Mouse (Mus musculus) forebrain, postnatal 0 days (tissue): Measurements from ENCODE around the gene Chmp4b. TPM values are rescaled to one million over a fixed set of nuclear protein-coding genes. Genes with fewer than 3 reads are reported as not detected.

ENCODE experiments used
- ATAC-seq: fragments of 200-750 bp; cut with Nextera tagmentation; 2 replicates; pipeline ENCODE4 v1.8.0; 2017; ENCODE audit warnings: mild to moderate bottlenecking, moderate library complexity
- DNase-seq: peaks from one replicate; pipeline ENCODE4 v3.0.0-alpha.2; 2015
- H3K27ac ChIP-seq: fragments of 300-500 bp; sonication (generic); 2 replicates; pipeline ENCODE4 v1.5.1; 2014; ENCODE audit warnings: low read depth, mild to moderate bottlenecking, antibody characterized with exemption, low read length, moderate library complexity, mixed read lengths
- H3K27me3 ChIP-seq: fragments of 300-500 bp; sonication (generic); 2 replicates; pipeline ENCODE4 v1.6.1; 2014; ENCODE audit warnings: mild to moderate bottlenecking, low read length, mixed read lengths; ENCODE audit not compliant: insufficient read depth
- H3K36me3 ChIP-seq: fragments of 300-500 bp; sonication (generic); 2 replicates; pipeline ENCODE4 v1.6.1; 2014; ENCODE audit warnings: mild to moderate bottlenecking, moderate library complexity; ENCODE audit not compliant: insufficient read depth
- H3K4me1 ChIP-seq: fragments of 300-500 bp; sonication (generic); 2 replicates; pipeline ENCODE4 v1.6.1; 2014; ENCODE audit warnings: antibody characterized with exemption; ENCODE audit not compliant: insufficient read depth
- H3K4me2 ChIP-seq: fragments of 300-500 bp; sonication (generic); 2 replicates; pipeline ENCODE4 v1.6.1; 2014; ENCODE audit warnings: low read depth, mild to moderate bottlenecking, moderate library complexity
- H3K4me3 ChIP-seq: fragments of 300-500 bp; sonication (generic); 2 replicates; pipeline ENCODE4 v1.5.1; 2014; ENCODE audit warnings: low read depth, low read length, mixed read lengths
- H3K9ac ChIP-seq: fragments of 300-500 bp; sonication (generic); 2 replicates; pipeline ENCODE4 v1.6.1; 2014; ENCODE audit warnings: mild to moderate bottlenecking
- H3K9me3 ChIP-seq: fragments of 300-500 bp; sonication (generic); 2 replicates; pipeline ENCODE4 v1.6.1; 2016; ENCODE audit warnings: low read length
- CTCF ChIP-seq: sonication (generic); IDR thresholded peaks from 2 replicates; pipeline ENCODE4 v1.5.1; 2016; ENCODE audit warnings: antibody characterized with exemption, control low read depth, low read depth
- WGBS: fragments of 180-500 bp; shearing (Covaris S2); extraction: QIAGEN DNeasy Blood & Tissue Kit; methylation state at CpG from one replicate; pipeline ENCODE4 v1.1.7; 2014; 5-methylcytosine and 5-hydroxymethylcytosine counted together
- polyA plus RNA-seq: library from polyadenylated mRNA; unstranded; fragments of >200 nt; fragmentation: Nextera tagmentation; extraction: Ambion mirVana; gene quantifications from 2 replicates; pipeline ENCODE4 v1.2.1, GENCODE M21; 2015
- total RNA-seq: library from RNA; depleted of rRNA; stranded (reverse); fragments of >200 nt; gene quantifications from 2 replicates; pipeline ENCODE4 v1.2.3, GENCODE M21; 2014

Chmp4b gene
- total and polyA plus RNA-seq, 2 experiments from 2014 or later, result 29.4 to 176 TPM

- H3K27me3 ChIP-seq, result no peaks in the 10 kb centered on the region
- no peaks in the 10 kb centered on the region for H3K9me3 ChIP-seq
- ATAC-seq (no peak), DNase-seq (peak; percentile 38)
- H3K4me2 ChIP-seq, result no peak overlapping the region
- H3K36me3 ChIP-seq, result no peaks in the 10 kb centered on the region; the same call in 1 of the 2 replicates
- no peak overlapping the region for H3K27ac ChIP-seq
- 57% methylated on average over 6 of the region's 6 CpGs for WGBS
- H3K4me1 ChIP-seq, result peaks cover 13% of the 10 kb centered on the region
- no peak for TF ChIP-seq CTCF
- no peak overlapping the region for H3K9ac ChIP-seq
- no peak overlapping the region for H3K4me3 ChIP-seq
Measured at GRCm38 (mm10) chr2:154680941-154681340, 29.4 kb downstream of the Chmp4b start.

- Histone ChIP-seq H3K4me1 (peaks cover 6% of the 10 kb centered on the region; the same call in 1 of the 2 replicates), H3K9me3 (no peaks in the 10 kb centered on the region), H3K4me2 (no peak overlapping the region), H3K27ac (peak overlapping the region; percentile 36; the same call in 1 of the 2 replicates), H3K36me3 (no peaks in the 10 kb centered on the region; the same call in 1 of the 2 replicates), H3K27me3 (no peaks in the 10 kb centered on the region), H3K9ac (no peak overlapping the region), H3K4me3 (no peak overlapping the region)
- WGBS, result 5% methylated on average over 1 of the region's 1 CpGs
- DNase-seq (no peak), ATAC-seq (peak; percentile 21; the same call in 1 of the 2 replicates)
- no peak for TF ChIP-seq CTCF
Measured at GRCm38 (mm10) chr2:154682712-154683111, 31.2 kb downstream of the Chmp4b start.

GRCm38 (mm10) chr2:154684901-154685470 lies 33.5 kb downstream of the Chmp4b start:
- H3K4me1 ChIP-seq, result 0 out of 2 replicates have a peak, but pooled peaks cover 6% of the 10 kb centered on the region
- no peak overlapping the region for H3K27ac ChIP-seq
- WGBS, result 85% methylated on average over 7 of the region's 7 CpGs
- ATAC-seq (no peak), DNase-seq (no peak)
- no peaks in the 10 kb centered on the region for H3K9me3 ChIP-seq
- H3K4me3 ChIP-seq, result no peak overlapping the region
- TF ChIP-seq CTCF, result 0 out of 2 replicates have a peak, but pooled peaks have one; percentile 13
- H3K36me3 ChIP-seq, result peaks cover 3% of the 10 kb centered on the region
- no peak overlapping the region for H3K4me2 ChIP-seq
- no peak overlapping the region for H3K9ac ChIP-seq
- H3K27me3 ChIP-seq, result no peaks in the 10 kb centered on the region

GRCm38 (mm10) chr2:154685772-154686171 lies 34.3 kb downstream of the Chmp4b start:
- no peaks in the 10 kb centered on the region for H3K27me3 ChIP-seq
- ATAC-seq (no peak), DNase-seq (no peak)
- WGBS, result 80% methylated on average over 3 of the region's 3 CpGs
- peaks cover 8% of the 10 kb centered on the region for H3K36me3 ChIP-seq
- no peak overlapping the region for H3K4me2 ChIP-seq
- no peak for TF ChIP-seq CTCF
- no peak overlapping the region for H3K9ac ChIP-seq
- H3K27ac ChIP-seq, result no peak overlapping the region
- H3K9me3 ChIP-seq, result no peaks in the 10 kb centered on the region
- no peak overlapping the region for H3K4me3 ChIP-seq
- H3K4me1 ChIP-seq, result 0 out of 2 replicates have a peak, but pooled peaks cover 6% of the 10 kb centered on the region

GRCm38 (mm10) chr2:154686819-154687218 lies 35.3 kb downstream of the Chmp4b start:
- peaks cover 16% of the 10 kb centered on the region for H3K36me3 ChIP-seq
- no peak overlapping the region for H3K4me2 ChIP-seq
- H3K27ac ChIP-seq, result no peak overlapping the region
- 92% methylated on average over 3 of the region's 3 CpGs for WGBS
- no peak for TF ChIP-seq CTCF
- H3K9ac ChIP-seq, result no peak overlapping the region
- no peaks in the 10 kb centered on the region for H3K27me3 ChIP-seq
- DNase-seq (no peak), ATAC-seq (no peak)
- H3K4me3 ChIP-seq, result no peak overlapping the region
- H3K9me3 ChIP-seq, result no peaks in the 10 kb centered on the region
- 0 out of 2 replicates have a peak, but pooled peaks cover 6% of the 10 kb centered on the region for H3K4me1 ChIP-seq

- DNase-seq (no peak), ATAC-seq (no peak)
- no peaks in the 10 kb centered on the region for H3K9me3 ChIP-seq
- no peak for TF ChIP-seq CTCF
- peaks cover 35% of the 10 kb centered on the region for H3K36me3 ChIP-seq
- no peaks in the 10 kb centered on the region for H3K27me3 ChIP-seq
- WGBS, result 88% methylated on average over 14 of the region's 14 CpGs
- H3K4me2 ChIP-seq, result no peak overlapping the region
- no peaks in the 10 kb centered on the region for H3K4me1 ChIP-seq
- no peak overlapping the region for H3K4me3 ChIP-seq
- no peak overlapping the region for H3K9ac ChIP-seq
- H3K27ac ChIP-seq, result no peak overlapping the region
Measured at GRCm38 (mm10) chr2:154689391-154689790, 37.9 kb downstream of the Chmp4b start.

GRCm38 (mm10) chr2:154690959-154691358 lies 39.5 kb downstream of the Chmp4b start:
- Histone ChIP-seq H3K36me3 (peaks cover 42% of the 10 kb centered on the region), H3K4me1 (no peaks in the 10 kb centered on the region), H3K4me3 (no peak overlapping the region), H3K9ac (no peak overlapping the region), H3K9me3 (no peaks in the 10 kb centered on the region), H3K4me2 (no peak overlapping the region), H3K27me3 (no peaks in the 10 kb centered on the region), H3K27ac (no peak overlapping the region)
- ATAC-seq (no peak), DNase-seq (no peak)
- 89% methylated on average over 5 of the region's 5 CpGs for WGBS
- no peak for TF ChIP-seq CTCF
